Mouse (Mus musculus): ENCODE results near the gene Urm1. TPM values are rescaled to one million over a fixed set of nuclear protein-coding genes. Genes with fewer than 3 reads are reported as not detected.
"Not testable (repeated sequence)": the region's sequence is repeated elsewhere in the genome, so short reads cannot be mapped to it uniquely, and the experiment has no call there.

The Urm1 gene
- polyA plus RNA-seq (2015; fragmentation: Nextera tagmentation; extraction: Ambion mirVana) = 26.1 and 29.0 TPM in 2 replicates

- Histone ChIP-seq H3K4me3 (replicated peaks; ENCODE audit: low read depth, low read length) (peak within 1 kb of the TSS; percentile 29), H3K9me3 (replicated peaks; ENCODE audit: low read length) (no peaks in the 10 kb centered on the region), H3K4me1 (replicated peaks; ENCODE audit: insufficient read depth, low read length) (0 out of 2 replicates have a peak, but pooled peaks cover 5% of the 10 kb centered on the region), H3K27me3 (ENCODE audit: insufficient read depth, low read length) (no peaks in the 10 kb centered on the region), H3K27ac (peak within 1 kb of the TSS; percentile 87), H3K4me2 (ENCODE audit: low read length) (peak within 1 kb of the TSS; percentile 50), H3K9ac (ENCODE audit: low read depth, low read length) (peak within 1 kb of the TSS; percentile 53), H3K36me3 (ENCODE audit: insufficient read depth, low read length) (0 out of 2 replicates have a peak, but pooled peaks cover 7% of the 10 kb centered on the region)
- peak; percentile 19; the same call in 1 of the 2 replicates for TF ChIP-seq CTCF (IDR thresholded peaks at IDR 0.05; ENCODE audit: low read depth)
- peak; percentile 81 for ATAC-seq (replicated peaks; ENCODE audit: low FRiP score, low read depth)
- WGBS = 1% methylated on average over 35 of the region's 35 CpGs
- DNase-seq (ENCODE audit: low spot score) = peak; percentile 96
These were observed at the start of gene Urm1 for GRCm38 (mm10) chr2:29820025-29820817. TSS of gene Urm1 (plus strand) at chr2:29820075.

- no peaks in the 10 kb centered on the region for H3K4me1 ChIP-seq (replicated peaks; ENCODE audit: insufficient read depth, low read length)
- H3K4me3 ChIP-seq (replicated peaks; ENCODE audit: low read depth, low read length) = no peak overlapping the region
- no peak overlapping the region for H3K9ac ChIP-seq (ENCODE audit: low read depth, low read length)
- no peaks in the 10 kb centered on the region for H3K27me3 ChIP-seq (ENCODE audit: insufficient read depth, low read length)
- DNase-seq (ENCODE audit: low spot score) = no peak
- no peak for ATAC-seq (replicated peaks; ENCODE audit: low FRiP score, low read depth)
- no peak overlapping the region for H3K27ac ChIP-seq
- no peaks in the 10 kb centered on the region for H3K9me3 ChIP-seq (replicated peaks; ENCODE audit: low read length)
- H3K4me2 ChIP-seq (ENCODE audit: low read length) = no peak overlapping the region
- H3K36me3 ChIP-seq (ENCODE audit: insufficient read depth, low read length) = no peaks in the 10 kb centered on the region
- TF ChIP-seq CTCF (IDR thresholded peaks at IDR 0.05; ENCODE audit: low read depth) = peak; percentile 35; the same call in 1 of the 2 replicates
These were observed 49.7 kb upstream of the Urm1 start for GRCm38 (mm10) chr2:29770162-29770561.

GRCm38 (mm10) chr2:29771611-29772461 lies 48.0 kb upstream of the Urm1 start:
- no peak for DNase-seq (ENCODE audit: low spot score)
- Histone ChIP-seq H3K4me1 (replicated peaks; ENCODE audit: insufficient read depth, low read length) (no peaks in the 10 kb centered on the region), H3K9ac (ENCODE audit: low read depth, low read length) (no peak overlapping the region), H3K4me3 (replicated peaks; ENCODE audit: low read depth, low read length) (no peak overlapping the region), H3K27ac (no peak overlapping the region), H3K27me3 (ENCODE audit: insufficient read depth, low read length) (no peaks in the 10 kb centered on the region), H3K4me2 (ENCODE audit: low read length) (no peak overlapping the region), H3K9me3 (replicated peaks; ENCODE audit: low read length) (no peaks in the 10 kb centered on the region), H3K36me3 (ENCODE audit: insufficient read depth, low read length) (no peaks in the 10 kb centered on the region)
- no peak for ATAC-seq (replicated peaks; ENCODE audit: low FRiP score, low read depth)
- WGBS = 71% methylated on average over 8 of the region's 8 CpGs
- TF ChIP-seq CTCF (IDR thresholded peaks at IDR 0.05; ENCODE audit: low read depth) = no peak

- DNase-seq (ENCODE audit: low spot score) (no peak), ATAC-seq (replicated peaks; ENCODE audit: low FRiP score, low read depth) (no peak)
- Histone ChIP-seq H3K36me3 (ENCODE audit: insufficient read depth, low read length) (peaks cover 12% of the 10 kb centered on the region; the same call in 1 of the 2 replicates), H3K4me1 (replicated peaks; ENCODE audit: insufficient read depth, low read length) (no peaks in the 10 kb centered on the region), H3K27ac (no peak overlapping the region), H3K4me2 (ENCODE audit: low read length) (no peak overlapping the region), H3K4me3 (replicated peaks; ENCODE audit: low read depth, low read length) (no peak overlapping the region), H3K9me3 (replicated peaks; ENCODE audit: low read length) (no peaks in the 10 kb centered on the region), H3K27me3 (ENCODE audit: insufficient read depth, low read length) (no peaks in the 10 kb centered on the region), H3K9ac (ENCODE audit: low read depth, low read length) (no peak overlapping the region)
- WGBS = 93% methylated on average over 4 of the region's 4 CpGs
- TF ChIP-seq CTCF (IDR thresholded peaks at IDR 0.05; ENCODE audit: low read depth) = no peak
These were observed 46.6 kb upstream of the Urm1 start for GRCm38 (mm10) chr2:29773323-29773722.

- 94% methylated on average over 2 of the region's 2 CpGs for WGBS
- not testable (repeated sequence) for H3K9ac ChIP-seq (ENCODE audit: low read depth, low read length); ATAC-seq (replicated peaks; ENCODE audit: low FRiP score, low read depth); H3K27me3 ChIP-seq (ENCODE audit: insufficient read depth, low read length); DNase-seq (ENCODE audit: low spot score); H3K27ac ChIP-seq; H3K9me3 ChIP-seq (replicated peaks; ENCODE audit: low read length); H3K4me3 ChIP-seq (replicated peaks; ENCODE audit: low read depth, low read length); H3K4me1 ChIP-seq (replicated peaks; ENCODE audit: insufficient read depth, low read length); H3K4me2 ChIP-seq (ENCODE audit: low read length)
- peaks cover 76% of the 10 kb centered on the region for H3K36me3 ChIP-seq (ENCODE audit: insufficient read depth, low read length)
These were observed 38.6 kb upstream of the Urm1 start for GRCm38 (mm10) chr2:29781256-29781655.

- no peak overlapping the region for H3K27ac ChIP-seq
- no peaks in the 10 kb centered on the region for H3K27me3 ChIP-seq (ENCODE audit: insufficient read depth, low read length)
- no peak for ATAC-seq (replicated peaks; ENCODE audit: low FRiP score, low read depth)
- DNase-seq (ENCODE audit: low spot score) = no peak
- no peak for TF ChIP-seq CTCF (IDR thresholded peaks at IDR 0.05; ENCODE audit: low read depth)
- H3K4me2 ChIP-seq (ENCODE audit: low read length) = no peak overlapping the region
- H3K9me3 ChIP-seq (replicated peaks; ENCODE audit: low read length) = no peaks in the 10 kb centered on the region
- H3K9ac ChIP-seq (ENCODE audit: low read depth, low read length) = no peak overlapping the region
- 70% methylated on average over 4 of the region's 4 CpGs for WGBS
- no peak overlapping the region for H3K4me3 ChIP-seq (replicated peaks; ENCODE audit: low read depth, low read length)
- H3K36me3 ChIP-seq (ENCODE audit: insufficient read depth, low read length) = peaks cover 56% of the 10 kb centered on the region
- peaks cover 3% of the 10 kb centered on the region; the same call in 1 of the 2 replicates for H3K4me1 ChIP-seq (replicated peaks; ENCODE audit: insufficient read depth, low read length)
These were observed 35.6 kb upstream of the Urm1 start for GRCm38 (mm10) chr2:29784290-29784689.

All from kidney, postnatal 0 days (tissue).